Mouse (Mus musculus) olfactory bulb, adult 2 months (tissue): ENCODE data around the gene Sox6.

Experiments
- CTCF ChIP-seq: fragments of 200-500 bp; IDR thresholded peaks from 2 replicates; pipeline ENCODE4 v1.5.1; 2012; ENCODE audit warnings: low read depth, mild to moderate bottlenecking, low read length, moderate library complexity; ENCODE audit not compliant: insufficient read depth
- POLR2A ChIP-seq: fragments of 200-500 bp; IDR thresholded peaks from 2 replicates; pipeline ENCODE4 v1.6.1; 2012; ENCODE audit warnings: mild to moderate bottlenecking, low read depth, low read length, moderate library complexity; ENCODE audit not compliant: insufficient read depth

- TF ChIP-seq POLR2A (no peak), CTCF (no peak)
Measured at GRCm38 (mm10) chr7:115579826-115580225, 458.8 kb downstream of the Sox6 start.
